8 mouse cellular contexts compared by ENCODE assay signal in genomic region chr4:107822936-107823411, GRCm38 (mm10). TPM values are rescaled to one million over a fixed set of nuclear protein-coding genes. Genes with fewer than 3 reads are reported as not detected.
DNase-seq lines count a peak whose midpoint lies in the region; ATAC-seq and TF ChIP-seq lines count a peak whose summit lies in the region.

No protein-coding gene starts in this region.

- TF ChIP-seq CTCF in intestine, postnatal 0 days (IDR thresholded peaks at IDR 0.05; ENCODE audit: low read depth): no peak
- TF ChIP-seq CTCF in midbrain, postnatal 0 days (IDR thresholded peaks at IDR 0.05): peak; percentile 35

- H3K9ac ChIP-seq in intestine, embryonic 14.5 days (ENCODE audit: low read length): no peak overlapping the region
- no peak overlapping the region for H3K9ac ChIP-seq in intestine, postnatal 0 days (ENCODE audit: low read depth, low read length)
- no peak overlapping the region; the same call in 1 of the 2 replicates for H3K9ac ChIP-seq in embryonic facial prominence, embryonic 11.5 days (replicated peaks; ENCODE audit: low read length)
- peak overlapping the region; percentile 60 for H3K9ac ChIP-seq in hindbrain, embryonic 13.5 days
- peak overlapping the region; percentile 60 for H3K9ac ChIP-seq in midbrain, postnatal 0 days (replicated peaks; ENCODE audit: low read length, poor library complexity, severe bottlenecking)

- no peak for DNase-seq in intestine, embryonic 14.5 days (ENCODE audit: low spot score)
- peak; percentile 25 for DNase-seq in embryonic facial prominence, embryonic 11.5 days (ENCODE audit: low spot score)
- peak; percentile 71 for DNase-seq in midbrain, postnatal 0 days (ENCODE audit: low spot score)
- DNase-seq in adrenal gland, adult (ENCODE audit: inconsistent age in 2 of 2, low spot score in 1 of 2): no peak

- H3K27me3 ChIP-seq in intestine, embryonic 14.5 days (replicated peaks; ENCODE audit: control insufficient read depth, insufficient read depth, low read length): no peaks in the 10 kb centered on the region
- H3K27me3 ChIP-seq in intestine, postnatal 0 days (replicated peaks; ENCODE audit: control insufficient read depth, insufficient read depth, low read length): no peaks in the 10 kb centered on the region
- no peaks in the 10 kb centered on the region for H3K27me3 ChIP-seq in embryonic facial prominence, embryonic 11.5 days (ENCODE audit: control insufficient read depth, insufficient read depth, low read length)
- H3K27me3 ChIP-seq in hindbrain, embryonic 13.5 days: 0 out of 2 replicates have a peak, but pooled peaks cover 2% of the 10 kb centered on the region
- no peaks in the 10 kb centered on the region for H3K27me3 ChIP-seq in midbrain, postnatal 0 days (ENCODE audit: insufficient read depth, low read length)

- H3K9me3 ChIP-seq in intestine, embryonic 14.5 days (ENCODE audit: control insufficient read depth, low read length): no peaks in the 10 kb centered on the region
- H3K9me3 ChIP-seq in intestine, postnatal 0 days (ENCODE audit: control insufficient read depth): no peaks in the 10 kb centered on the region
- no peaks in the 10 kb centered on the region for H3K9me3 ChIP-seq in embryonic facial prominence, embryonic 11.5 days (replicated peaks; ENCODE audit: control insufficient read depth, low read length)
- no peaks in the 10 kb centered on the region for H3K9me3 ChIP-seq in hindbrain, embryonic 13.5 days
- H3K9me3 ChIP-seq in midbrain, postnatal 0 days (ENCODE audit: low read length): no peaks in the 10 kb centered on the region

- peak; percentile 45; the same call in 1 of the 2 replicates for ATAC-seq in intestine, embryonic 14.5 days (replicated peaks; ENCODE audit: low FRiP score, low TSS enrichment, low read depth)
- no peak for ATAC-seq in intestine, postnatal 0 days
- ATAC-seq in embryonic facial prominence, embryonic 11.5 days (replicated peaks; ENCODE audit: insufficient number of reproducible peaks, low FRiP score, low TSS enrichment, low read depth): no peak; the same call in 1 of the 2 replicates
- ATAC-seq in hindbrain, embryonic 13.5 days (ENCODE audit: low FRiP score): peak; percentile 63
- peak; percentile 68 for ATAC-seq in midbrain, postnatal 0 days (ENCODE audit: low FRiP score)
- no peak for ATAC-seq in granulocyte monocyte progenitor cell, adult 5-6 weeks (replicated peaks; ENCODE audit: poor library complexity, severe bottlenecking)
- ATAC-seq in monocyte, adult 5-6 weeks (replicated peaks; ENCODE audit: insufficient number of reproducible peaks, low FRiP score, low TSS enrichment, poor library complexity, severe bottlenecking): no peak

- peak overlapping the region; percentile 13 for H3K4me2 ChIP-seq in intestine, embryonic 14.5 days (ENCODE audit: low read length)
- H3K4me2 ChIP-seq in intestine, postnatal 0 days (replicated peaks; ENCODE audit: low read depth): no peak overlapping the region
- H3K4me2 ChIP-seq in embryonic facial prominence, embryonic 11.5 days (ENCODE audit: low read depth, low read length): no peak overlapping the region
- peak overlapping the region; percentile 39 for H3K4me2 ChIP-seq in hindbrain, embryonic 13.5 days
- peak overlapping the region; percentile 48 for H3K4me2 ChIP-seq in midbrain, postnatal 0 days (ENCODE audit: low read depth, low read length, poor library complexity, severe bottlenecking)

- H3K27ac ChIP-seq in intestine, embryonic 14.5 days (ENCODE audit: low read depth): 0 out of 2 replicates have a peak overlapping the region, but pooled peaks have one; percentile 14
- no peak overlapping the region for H3K27ac ChIP-seq in intestine, postnatal 0 days (ENCODE audit: low read depth, low read length)
- H3K27ac ChIP-seq in embryonic facial prominence, embryonic 11.5 days (replicated peaks; ENCODE audit: low read depth, low read length): no peak overlapping the region
- H3K27ac ChIP-seq in hindbrain, embryonic 13.5 days: peak overlapping the region; percentile 87
- peak overlapping the region; percentile 75 for H3K27ac ChIP-seq in midbrain, postnatal 0 days (ENCODE audit: low read depth, low read length)

- peak overlapping the region; percentile 17; the same call in 1 of the 2 replicates for H3K4me3 ChIP-seq in intestine, embryonic 14.5 days (ENCODE audit: low read depth, low read length)
- H3K4me3 ChIP-seq in intestine, postnatal 0 days (ENCODE audit: low read depth, low read length): no peak overlapping the region
- no peak overlapping the region; the same call in 1 of the 2 replicates for H3K4me3 ChIP-seq in embryonic facial prominence, embryonic 11.5 days (ENCODE audit: low read depth, low read length)
- peak overlapping the region; percentile 8; the same call in 1 of the 2 replicates for H3K4me3 ChIP-seq in hindbrain, embryonic 13.5 days
- H3K4me3 ChIP-seq in midbrain, postnatal 0 days (ENCODE audit: low read depth, low read length): peak overlapping the region; percentile 28

- WGBS in intestine, embryonic 14.5 days: 45% methylated on average over 9 of the region's 9 CpGs
- WGBS in intestine, postnatal 0 days: 65% methylated on average over 9 of the region's 9 CpGs
- 43% methylated on average over 9 of the region's 9 CpGs for WGBS in embryonic facial prominence, embryonic 11.5 days
- WGBS in hindbrain, embryonic 13.5 days: 21% methylated on average over 9 of the region's 9 CpGs
- 11% methylated on average over 9 of the region's 9 CpGs for WGBS in midbrain, postnatal 0 days

- H3K36me3 ChIP-seq in intestine, embryonic 14.5 days (ENCODE audit: control insufficient read depth, insufficient read depth, low read length): no peaks in the 10 kb centered on the region
- no peaks in the 10 kb centered on the region for H3K36me3 ChIP-seq in intestine, postnatal 0 days (ENCODE audit: control insufficient read depth, insufficient read depth)
- no peaks in the 10 kb centered on the region for H3K36me3 ChIP-seq in embryonic facial prominence, embryonic 11.5 days (replicated peaks; ENCODE audit: control insufficient read depth, insufficient read depth, low read depth, low read length)
- no peaks in the 10 kb centered on the region for H3K36me3 ChIP-seq in hindbrain, embryonic 13.5 days
- peaks cover 4% of the 10 kb centered on the region; the same call in 1 of the 2 replicates for H3K36me3 ChIP-seq in midbrain, postnatal 0 days (ENCODE audit: insufficient read depth, low read length)

- peaks cover 2% of the 10 kb centered on the region; the same call in 1 of the 2 replicates for H3K4me1 ChIP-seq in intestine, embryonic 14.5 days (replicated peaks; ENCODE audit: control insufficient read depth, insufficient read depth, low read length)
- no peaks in the 10 kb centered on the region for H3K4me1 ChIP-seq in intestine, postnatal 0 days (replicated peaks; ENCODE audit: control insufficient read depth, insufficient read depth, low read length)
- no peaks in the 10 kb centered on the region for H3K4me1 ChIP-seq in embryonic facial prominence, embryonic 11.5 days (ENCODE audit: control insufficient read depth, insufficient read depth, low read length)
- peaks cover 100% of the 10 kb centered on the region for H3K4me1 ChIP-seq in hindbrain, embryonic 13.5 days (replicated peaks)
- peaks cover 43% of the 10 kb centered on the region for H3K4me1 ChIP-seq in midbrain, postnatal 0 days (ENCODE audit: insufficient read depth, low read length)

RNA-seq across cellular contexts. Expression of gene Lrp8, which starts 20.9 kb away (rescaled TPM):
- polyA plus RNA-seq in intestine, embryonic 14.5 days (2014; fragmentation: Nextera tagmentation; extraction: Ambion mirVana): 3.6 and 5.1 TPM in 2 replicates
- polyA plus RNA-seq in intestine, postnatal 0 days (2015; fragmentation: Nextera tagmentation; extraction: Ambion mirVana): 0.66 and 0.82 TPM in 2 replicates
- 4.5 and 5.0 TPM in 2 replicates for polyA plus RNA-seq in embryonic facial prominence, embryonic 11.5 days (2014; fragmentation: Nextera tagmentation; extraction: Ambion mirVana)
- polyA plus RNA-seq in hindbrain, embryonic 13.5 days (2015; fragmentation: Nextera tagmentation; extraction: Ambion mirVana): 38.4 and 41.7 TPM in 2 replicates
- total RNA-seq in midbrain, postnatal 0 days (2014; rRNA removed): 74.1 and 78.5 TPM in 2 replicates
- 31.9 and 35.2 TPM in 2 replicates for polyA plus RNA-seq in midbrain, postnatal 0 days (2015; fragmentation: Nextera tagmentation; extraction: Ambion mirVana)
- total RNA-seq in granulocyte monocyte progenitor cell, adult 5-6 weeks (2014; fragmentation: Nextera tagmentation): 12.8 and 19.7 TPM in 2 replicates
- 16.5 and 18.7 TPM in 2 replicates for total RNA-seq in granulocyte monocyte progenitor cell, adult 5-6 weeks (2017)
- 0.68 to 3.7 TPM (median 1.2 TPM) in 3 replicates for total RNA-seq in monocyte, adult 5-6 weeks (2017)

RNA-seq across cellular contexts. Expression of gene Magoh, which starts 56.6 kb away (rescaled TPM):
- polyA plus RNA-seq in intestine, embryonic 14.5 days (2014; fragmentation: Nextera tagmentation; extraction: Ambion mirVana): 179 TPM in 2 replicates
- polyA plus RNA-seq in intestine, postnatal 0 days (2015; fragmentation: Nextera tagmentation; extraction: Ambion mirVana): 114 and 121 TPM in 2 replicates
- 272 and 292 TPM in 2 replicates for polyA plus RNA-seq in embryonic facial prominence, embryonic 11.5 days (2014; fragmentation: Nextera tagmentation; extraction: Ambion mirVana)
- 135 and 137 TPM in 2 replicates for polyA plus RNA-seq in hindbrain, embryonic 13.5 days (2015; fragmentation: Nextera tagmentation; extraction: Ambion mirVana)
- 44.5 and 45.3 TPM in 2 replicates for total RNA-seq in midbrain, postnatal 0 days (2014; rRNA removed)
- polyA plus RNA-seq in midbrain, postnatal 0 days (2015; fragmentation: Nextera tagmentation; extraction: Ambion mirVana): 117 and 124 TPM in 2 replicates
- total RNA-seq in granulocyte monocyte progenitor cell, adult 5-6 weeks (2014; fragmentation: Nextera tagmentation): 244 and 294 TPM in 2 replicates
- 322 and 356 TPM in 2 replicates for total RNA-seq in granulocyte monocyte progenitor cell, adult 5-6 weeks (2017)
- total RNA-seq in monocyte, adult 5-6 weeks (2017): 160 to 206 TPM (median 163 TPM) in 3 replicates

Comparison
In these comparisons a context has a peak if more than half of its experiments do, and no peak if none do; other contexts are left out.
1. ATAC-seq: peak in intestine, embryonic 14.5 days (single experiment), hindbrain, embryonic 13.5 days (single experiment) and midbrain, postnatal 0 days (single experiment); none in intestine, postnatal 0 days (single experiment), embryonic facial prominence, embryonic 11.5 days (single experiment), granulocyte monocyte progenitor cell, adult 5-6 weeks (single experiment) and monocyte, adult 5-6 weeks (single experiment).
2. H3K27ac ChIP-seq: peak in intestine, embryonic 14.5 days (single experiment), hindbrain, embryonic 13.5 days (single experiment) and midbrain, postnatal 0 days (single experiment); none in intestine, postnatal 0 days (single experiment) and embryonic facial prominence, embryonic 11.5 days (single experiment).
3. H3K4me2 ChIP-seq: peak in intestine, embryonic 14.5 days (single experiment), hindbrain, embryonic 13.5 days (single experiment) and midbrain, postnatal 0 days (single experiment); none in intestine, postnatal 0 days (single experiment) and embryonic facial prominence, embryonic 11.5 days (single experiment).
4. H3K4me3 ChIP-seq: peak in intestine, embryonic 14.5 days (single experiment), hindbrain, embryonic 13.5 days (single experiment) and midbrain, postnatal 0 days (single experiment); none in intestine, postnatal 0 days (single experiment) and embryonic facial prominence, embryonic 11.5 days (single experiment).
5. DNase-seq: peak in embryonic facial prominence, embryonic 11.5 days (single experiment) and midbrain, postnatal 0 days (single experiment); none in intestine, embryonic 14.5 days (single experiment) and adrenal gland, adult (0 of 2).
6. H3K9ac ChIP-seq: peak in hindbrain, embryonic 13.5 days (single experiment) and midbrain, postnatal 0 days (single experiment); none in intestine, embryonic 14.5 days (single experiment), intestine, postnatal 0 days (single experiment) and embryonic facial prominence, embryonic 11.5 days (single experiment).